Mouse (Mus musculus): ENCODE results near the gene Dmrt1. TPM values are rescaled to one million over a fixed set of nuclear protein-coding genes. Genes with fewer than 3 reads are reported as not detected.

The Dmrt1 gene
- polyA plus RNA-seq, 1 experiment from 2014 or later: not detected

DNA sequence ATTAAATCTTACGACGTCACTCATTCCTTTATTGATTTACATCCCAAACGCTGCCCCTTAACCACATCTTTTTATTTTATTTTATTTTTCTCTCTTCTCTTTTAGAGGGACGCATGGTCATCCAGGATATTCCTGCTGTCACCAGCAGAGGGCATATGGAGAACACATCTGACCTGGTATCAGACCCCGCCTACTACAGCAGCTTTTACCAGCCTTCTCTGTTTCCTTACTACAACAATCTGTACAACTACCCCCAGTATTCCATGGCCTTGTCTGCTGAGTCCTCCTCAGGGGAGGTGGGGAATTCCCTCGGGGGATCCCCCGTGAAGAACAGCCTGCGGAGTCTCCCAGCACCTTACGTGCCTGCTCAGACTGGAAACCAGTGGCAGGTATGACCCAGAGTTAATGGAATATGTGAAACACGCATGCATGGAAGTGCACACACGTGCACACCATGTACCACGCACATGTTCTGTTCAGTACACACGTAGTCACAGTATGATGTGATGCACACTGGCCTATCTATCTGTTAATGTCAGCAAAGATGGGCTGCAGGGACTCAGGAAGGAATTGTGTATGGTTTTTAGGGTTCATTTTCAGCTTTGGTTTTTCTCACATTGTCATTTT is 40.4 kb downstream of the Dmrt1 start:
- no peak overlapping the region for H3K27ac ChIP-seq (ENCODE audit: low read length)
- H3K4me1 ChIP-seq (ENCODE audit: control insufficient read depth, insufficient read depth, low read length): no peaks in the 10 kb centered on the region
- H3K4me2 ChIP-seq (replicated peaks; ENCODE audit: low read depth, low read length): no peak overlapping the region
- H3K4me3 ChIP-seq (ENCODE audit: low read depth, low read length): no peak overlapping the region
- H3K27me3 ChIP-seq (ENCODE audit: control insufficient read depth, insufficient read depth, low read length): no peaks in the 10 kb centered on the region
- 36% methylated on average over 13 of the region's 13 CpGs for WGBS
- H3K36me3 ChIP-seq (ENCODE audit: control insufficient read depth, insufficient read depth, low read length): no peaks in the 10 kb centered on the region
- ATAC-seq (ENCODE audit: insufficient number of reproducible peaks, insufficient read depth, low FRiP score, low read depth): no peak
- 0 out of 2 replicates have a peak overlapping the region, but pooled peaks have one; percentile 3 for H3K9ac ChIP-seq (replicated peaks; ENCODE audit: low read depth, low read length)
- no peaks in the 10 kb centered on the region for H3K9me3 ChIP-seq (ENCODE audit: control insufficient read depth, low read depth, low read length)

DNA sequence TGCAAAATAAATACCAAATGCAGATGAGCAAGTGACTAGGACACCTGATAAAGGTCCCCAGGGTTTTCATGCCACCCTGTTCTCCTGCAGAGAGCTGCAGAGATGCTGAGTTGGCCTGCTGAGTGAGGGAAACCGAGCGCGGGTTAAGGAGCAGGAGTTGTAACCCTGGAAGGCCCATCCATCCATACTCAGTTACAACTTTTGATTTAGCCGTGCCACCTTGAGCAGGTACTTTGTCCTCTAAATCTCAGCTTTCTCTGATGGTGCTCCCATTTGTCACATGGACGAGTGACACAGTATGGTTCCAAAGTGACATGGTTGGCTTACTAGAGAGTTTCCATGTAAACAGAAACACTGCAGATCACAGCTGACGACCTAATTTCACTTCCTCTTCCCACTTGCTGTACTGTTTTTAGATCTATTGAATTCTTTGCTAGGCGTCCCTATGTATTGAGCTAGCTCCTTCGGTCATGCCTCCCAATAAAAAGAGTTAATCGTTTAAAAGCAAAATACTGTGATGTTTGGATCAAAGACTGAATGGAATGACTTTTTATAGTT is 41.7 kb downstream of the Dmrt1 start:
- 81% methylated on average over 9 of the region's 9 CpGs for WGBS

DNA sequence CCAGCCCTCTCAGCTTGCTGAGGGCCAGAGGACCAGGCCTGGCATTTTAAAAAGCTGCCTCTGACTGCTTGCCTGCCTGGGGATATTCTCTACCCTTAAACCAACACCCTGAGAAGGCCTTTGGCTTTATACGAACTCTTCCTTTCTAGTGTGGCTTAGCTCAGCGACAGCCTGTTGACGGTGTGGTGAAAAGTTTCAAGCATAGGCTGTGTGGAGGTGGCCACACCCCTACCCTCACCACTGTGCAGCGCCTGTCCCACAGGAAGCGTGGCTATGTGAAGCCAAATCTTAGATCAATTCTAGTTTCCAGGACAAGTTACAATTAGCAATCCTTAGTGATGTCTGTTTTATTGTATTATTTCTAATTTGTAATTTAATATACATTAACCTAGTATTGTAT is 44.9 kb downstream of the Dmrt1 start:
- no peak for ATAC-seq (ENCODE audit: insufficient number of reproducible peaks, insufficient read depth, low FRiP score, low read depth)
- Histone ChIP-seq H3K9me3 (ENCODE audit: control insufficient read depth, low read depth, low read length) (no peaks in the 10 kb centered on the region), H3K27me3 (ENCODE audit: control insufficient read depth, insufficient read depth, low read length) (no peaks in the 10 kb centered on the region), H3K36me3 (ENCODE audit: control insufficient read depth, insufficient read depth, low read length) (no peaks in the 10 kb centered on the region), H3K4me2 (replicated peaks; ENCODE audit: low read depth, low read length) (no peak overlapping the region), H3K4me1 (ENCODE audit: control insufficient read depth, insufficient read depth, low read length) (no peaks in the 10 kb centered on the region), H3K27ac (ENCODE audit: low read length) (no peak overlapping the region), H3K4me3 (ENCODE audit: low read depth, low read length) (no peak overlapping the region), H3K9ac (replicated peaks; ENCODE audit: low read depth, low read length) (no peak overlapping the region)
- 56% methylated on average over 5 of the region's 5 CpGs for WGBS

More for the DNA sequence above, 41.7 kb downstream of the Dmrt1 start:
- Histone ChIP-seq H3K27me3 (ENCODE audit: control insufficient read depth, insufficient read depth, low read length) (no peaks in the 10 kb centered on the region), H3K27ac (ENCODE audit: low read length) (no peak overlapping the region), H3K4me1 (ENCODE audit: control insufficient read depth, insufficient read depth, low read length) (no peaks in the 10 kb centered on the region), H3K36me3 (ENCODE audit: control insufficient read depth, insufficient read depth, low read length) (no peaks in the 10 kb centered on the region), H3K4me3 (ENCODE audit: low read depth, low read length) (no peak overlapping the region), H3K4me2 (replicated peaks; ENCODE audit: low read depth, low read length) (no peak overlapping the region), H3K9me3 (ENCODE audit: control insufficient read depth, low read depth, low read length) (no peaks in the 10 kb centered on the region), H3K9ac (replicated peaks; ENCODE audit: low read depth, low read length) (no peak overlapping the region)
- ATAC-seq (ENCODE audit: insufficient number of reproducible peaks, insufficient read depth, low FRiP score, low read depth): no peak

DNA sequence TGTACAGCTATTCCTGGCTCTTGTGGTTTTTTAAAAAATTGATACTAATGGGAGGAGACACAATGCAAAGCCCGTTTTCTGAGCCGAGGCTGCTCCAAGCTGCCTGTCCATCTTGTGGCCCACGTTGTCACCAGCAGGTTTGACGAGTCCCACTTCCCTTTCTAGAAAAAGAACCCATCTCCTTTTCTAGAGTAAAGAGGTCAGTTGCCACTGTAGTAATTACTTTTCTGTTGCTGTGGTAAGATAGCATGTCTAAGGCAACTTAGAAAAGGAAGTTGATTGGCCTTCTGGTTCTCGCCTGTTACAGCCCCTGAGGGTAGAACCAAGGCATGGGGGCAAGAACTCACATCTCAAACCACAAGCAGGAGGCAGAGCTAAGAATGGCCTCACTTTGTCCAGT is 45.6 kb downstream of the Dmrt1 start:
- ATAC-seq (ENCODE audit: insufficient number of reproducible peaks, insufficient read depth, low FRiP score, low read depth): no peak
- WGBS: 72% methylated on average over 5 of the region's 5 CpGs
- Histone ChIP-seq H3K4me1 (ENCODE audit: control insufficient read depth, insufficient read depth, low read length) (no peaks in the 10 kb centered on the region), H3K27ac (ENCODE audit: low read length) (no peak overlapping the region), H3K27me3 (ENCODE audit: control insufficient read depth, insufficient read depth, low read length) (no peaks in the 10 kb centered on the region), H3K9ac (replicated peaks; ENCODE audit: low read depth, low read length) (no peak overlapping the region), H3K9me3 (ENCODE audit: control insufficient read depth, low read depth, low read length) (no peaks in the 10 kb centered on the region), H3K4me2 (replicated peaks; ENCODE audit: low read depth, low read length) (no peak overlapping the region), H3K36me3 (ENCODE audit: control insufficient read depth, insufficient read depth, low read length) (no peaks in the 10 kb centered on the region), H3K4me3 (ENCODE audit: low read depth, low read length) (no peak overlapping the region)

DNA sequence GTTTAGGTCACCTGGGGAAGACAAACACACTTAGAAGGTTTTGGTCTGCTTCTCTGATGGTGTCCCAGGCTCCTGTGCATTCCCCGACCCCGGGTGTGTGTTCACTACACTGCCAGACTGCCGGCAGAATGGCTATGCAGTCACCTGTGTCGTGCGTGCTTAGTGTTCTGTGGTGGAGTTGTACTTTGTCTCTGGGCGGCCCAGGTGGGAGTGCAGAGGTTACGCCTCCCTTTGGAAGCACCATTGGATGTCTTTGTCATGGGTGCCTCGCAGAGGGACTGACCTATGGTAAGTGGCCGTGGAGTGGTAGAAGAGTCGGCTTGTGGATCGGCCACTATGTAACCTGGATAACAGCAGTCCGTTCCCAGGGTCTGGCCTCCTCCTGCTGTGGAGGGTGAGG is 59.0 kb downstream of the Dmrt1 start:
- no peak for ATAC-seq (ENCODE audit: insufficient number of reproducible peaks, insufficient read depth, low FRiP score, low read depth)
- Histone ChIP-seq H3K4me1 (ENCODE audit: control insufficient read depth, insufficient read depth, low read length) (no peaks in the 10 kb centered on the region), H3K27ac (ENCODE audit: low read length) (no peak overlapping the region), H3K9ac (replicated peaks; ENCODE audit: low read depth, low read length) (no peak overlapping the region), H3K36me3 (ENCODE audit: control insufficient read depth, insufficient read depth, low read length) (no peaks in the 10 kb centered on the region), H3K27me3 (ENCODE audit: control insufficient read depth, insufficient read depth, low read length) (no peaks in the 10 kb centered on the region), H3K9me3 (ENCODE audit: control insufficient read depth, low read depth, low read length) (peaks cover 3% of the 10 kb centered on the region; the same call in 1 of the 2 replicates), H3K4me2 (replicated peaks; ENCODE audit: low read depth, low read length) (no peak overlapping the region), H3K4me3 (ENCODE audit: low read depth, low read length) (no peak overlapping the region)
- 71% methylated on average over 12 of the region's 12 CpGs for WGBS

DNA sequence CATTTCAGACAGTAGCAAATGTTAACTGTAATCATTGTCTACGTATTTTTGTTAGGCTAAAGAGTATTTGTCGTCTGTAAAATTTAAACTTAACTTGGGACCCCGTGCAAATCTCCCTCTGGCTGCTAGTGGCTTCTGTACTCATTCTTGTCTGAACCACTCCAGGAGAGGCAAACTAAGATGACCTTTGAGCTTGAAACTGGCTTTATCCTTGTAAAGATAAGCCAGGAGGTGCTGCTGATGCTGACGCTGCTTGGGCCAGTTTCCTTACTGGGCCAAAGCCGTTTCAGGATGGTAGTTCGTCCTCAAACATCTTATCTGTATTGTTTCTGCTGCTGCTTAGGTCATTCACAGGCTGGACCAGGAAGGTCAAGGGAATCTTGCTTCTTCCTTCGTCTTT is 64.4 kb downstream of the Dmrt1 start:
- Histone ChIP-seq H3K9ac (replicated peaks; ENCODE audit: low read depth, low read length) (no peak overlapping the region), H3K9me3 (ENCODE audit: control insufficient read depth, low read depth, low read length) (no peaks in the 10 kb centered on the region), H3K4me3 (ENCODE audit: low read depth, low read length) (no peak overlapping the region), H3K27me3 (ENCODE audit: control insufficient read depth, insufficient read depth, low read length) (peaks cover 3% of the 10 kb centered on the region; the same call in 1 of the 2 replicates), H3K36me3 (ENCODE audit: control insufficient read depth, insufficient read depth, low read length) (no peaks in the 10 kb centered on the region), H3K4me1 (ENCODE audit: control insufficient read depth, insufficient read depth, low read length) (no peaks in the 10 kb centered on the region; the same call in 1 of the 2 replicates), H3K27ac (ENCODE audit: low read length) (no peak overlapping the region), H3K4me2 (replicated peaks; ENCODE audit: low read depth, low read length) (no peak overlapping the region)
- ATAC-seq (ENCODE audit: insufficient number of reproducible peaks, insufficient read depth, low FRiP score, low read depth): no peak
- WGBS: 71% methylated on average over 7 of the region's 7 CpGs

DNA sequence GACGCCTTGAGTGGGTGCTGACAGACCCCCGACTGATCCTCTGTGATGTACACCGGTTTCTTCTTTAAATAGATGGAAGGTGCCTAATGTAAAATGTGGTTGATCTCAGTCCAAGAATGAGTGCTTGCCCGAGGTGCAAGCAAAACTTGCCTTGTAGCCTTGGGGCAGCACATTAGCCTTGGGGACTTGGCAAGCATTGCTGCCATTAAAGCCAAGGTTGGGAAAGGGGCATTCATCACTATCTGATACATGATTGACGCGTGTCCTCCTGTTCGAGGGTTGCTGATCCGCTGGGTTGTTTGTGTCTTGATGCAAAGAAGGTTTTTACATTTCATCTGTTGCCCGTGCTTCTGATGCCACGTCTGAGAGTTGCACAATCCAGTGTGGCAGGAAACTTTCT is 69.0 kb downstream of the Dmrt1 start:
- Histone ChIP-seq H3K9ac (replicated peaks; ENCODE audit: low read depth, low read length) (no peak overlapping the region), H3K4me3 (ENCODE audit: low read depth, low read length) (no peak overlapping the region), H3K27me3 (ENCODE audit: control insufficient read depth, insufficient read depth, low read length) (peaks cover 3% of the 10 kb centered on the region; the same call in 1 of the 2 replicates), H3K4me1 (ENCODE audit: control insufficient read depth, insufficient read depth, low read length) (peaks cover 8% of the 10 kb centered on the region; the same call in 1 of the 2 replicates), H3K36me3 (ENCODE audit: control insufficient read depth, insufficient read depth, low read length) (no peaks in the 10 kb centered on the region), H3K4me2 (replicated peaks; ENCODE audit: low read depth, low read length) (no peak overlapping the region), H3K9me3 (ENCODE audit: control insufficient read depth, low read depth, low read length) (peaks cover 3% of the 10 kb centered on the region; the same call in 1 of the 2 replicates), H3K27ac (ENCODE audit: low read length) (no peak overlapping the region)
- 25% methylated on average over 10 of the region's 10 CpGs for WGBS
- no peak for ATAC-seq (ENCODE audit: insufficient number of reproducible peaks, insufficient read depth, low FRiP score, low read depth)

DNA sequence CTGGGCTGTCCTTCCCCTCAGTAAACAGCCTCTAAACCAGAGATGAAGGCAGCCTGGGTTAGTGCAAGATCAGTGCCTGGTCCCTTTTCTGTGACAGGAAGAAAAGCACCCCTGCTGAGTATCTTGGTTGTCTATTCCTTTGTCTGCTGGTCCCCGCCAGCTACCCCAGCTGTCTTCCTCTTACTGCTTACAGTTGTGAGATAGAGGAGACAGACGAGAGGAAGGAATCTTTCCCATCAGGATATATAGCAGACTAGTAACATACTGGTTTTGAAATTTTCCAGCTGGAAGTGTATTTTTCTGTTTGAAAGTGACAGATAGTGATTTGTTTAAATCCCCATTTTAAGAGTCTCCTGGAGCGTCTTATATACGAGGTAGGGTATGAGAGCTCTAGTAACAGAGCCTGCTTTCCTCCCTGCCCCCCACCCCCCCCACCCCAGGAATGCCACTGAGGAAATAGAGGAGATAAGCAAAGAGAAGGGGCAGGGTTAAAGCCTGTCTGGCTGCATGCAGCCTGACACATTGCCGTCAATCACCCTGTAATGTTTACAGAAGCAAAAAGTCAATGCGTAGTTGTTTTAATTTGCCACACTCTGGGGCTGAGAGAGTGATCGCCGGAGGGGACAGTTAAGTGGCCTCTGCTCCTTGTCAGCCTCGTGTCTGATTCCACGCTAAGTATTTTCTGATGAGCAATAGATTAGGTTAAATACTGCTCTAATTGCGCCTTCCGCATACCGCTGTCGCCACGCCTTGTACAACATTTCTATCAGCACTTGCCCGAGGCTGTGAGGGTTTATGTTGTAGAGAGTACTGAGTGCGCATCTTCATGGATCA is 69.8 kb downstream of the Dmrt1 start:
- Histone ChIP-seq H3K9ac (replicated peaks; ENCODE audit: low read depth, low read length) (no peak overlapping the region), H3K27ac (ENCODE audit: low read length) (no peak overlapping the region), H3K4me3 (ENCODE audit: low read depth, low read length) (no peak overlapping the region), H3K27me3 (ENCODE audit: control insufficient read depth, insufficient read depth, low read length) (peaks cover 3% of the 10 kb centered on the region; the same call in 1 of the 2 replicates), H3K9me3 (ENCODE audit: control insufficient read depth, low read depth, low read length) (peaks cover 3% of the 10 kb centered on the region; the same call in 1 of the 2 replicates), H3K4me2 (replicated peaks; ENCODE audit: low read depth, low read length) (peak overlapping the region; percentile 29), H3K4me1 (ENCODE audit: control insufficient read depth, insufficient read depth, low read length) (peaks cover 8% of the 10 kb centered on the region; the same call in 1 of the 2 replicates), H3K36me3 (ENCODE audit: control insufficient read depth, insufficient read depth, low read length) (no peaks in the 10 kb centered on the region)
- ATAC-seq (ENCODE audit: insufficient number of reproducible peaks, insufficient read depth, low FRiP score, low read depth): no peak
- 3% methylated on average over 17 of the region's 17 CpGs for WGBS

Data from stomach, embryonic 14.5 days (tissue).